Mouse (Mus musculus): ENCODE data around the gene Loxl1. TPM values are rescaled to one million over a fixed set of nuclear protein-coding genes. Genes with fewer than 3 reads are reported as not detected.
A peak's percentile ranks its signal among the peaks of the same experiment; 100 is the strongest.

Gene Loxl1
- polyA plus RNA-seq, 1 experiment from 2014 or later: 63.7 TPM

GRCm38 (mm10) chr9:58243696-58244095 lies 69.3 kb downstream of the Loxl1 start:
- 73% methylated on average over 6 of the region's 6 CpGs for WGBS

GRCm38 (mm10) chr9:58242696-58243095 lies 70.3 kb downstream of the Loxl1 start:
- Histone ChIP-seq H3K4me3 (ENCODE audit: low read depth, low read length) (no peak overlapping the region), H3K4me2 (replicated peaks; ENCODE audit: low read depth) (no peak overlapping the region), H3K36me3 (ENCODE audit: control insufficient read depth, insufficient read depth, low read length) (0 out of 2 replicates have a peak, but pooled peaks cover 2% of the 10 kb centered on the region), H3K9ac (ENCODE audit: low read length) (no peak overlapping the region), H3K9me3 (ENCODE audit: control insufficient read depth, low read length) (no peaks in the 10 kb centered on the region), H3K4me1 (replicated peaks; ENCODE audit: control insufficient read depth, insufficient read depth) (peaks cover 7% of the 10 kb centered on the region; the same call in 1 of the 2 replicates), H3K27me3 (ENCODE audit: control insufficient read depth, insufficient read depth, low read length) (no peaks in the 10 kb centered on the region), H3K27ac (replicated peaks) (peak overlapping the region; percentile 18; the same call in 1 of the 2 replicates)
- no peak for TF ChIP-seq CTCF (IDR thresholded peaks at IDR 0.05; ENCODE audit: low read depth)
- TF ChIP-seq EP300 (optimal IDR thresholded peaks at IDR 0.05): no peak
- DNase-seq (ENCODE audit: low spot score) (no peak), ATAC-seq (ENCODE audit: low FRiP score, low TSS enrichment) (no peak)
- WGBS: 67% methylated on average over 5 of the region's 5 CpGs

More at GRCm38 (mm10) chr9:58243696-58244095, 69.3 kb downstream of the Loxl1 start:
- H3K4me1 ChIP-seq (replicated peaks; ENCODE audit: control insufficient read depth, insufficient read depth): peaks cover 7% of the 10 kb centered on the region
- ATAC-seq (ENCODE audit: low FRiP score, low TSS enrichment): no peak
- TF ChIP-seq CTCF (IDR thresholded peaks at IDR 0.05; ENCODE audit: low read depth): no peak
- no peak for TF ChIP-seq EP300 (optimal IDR thresholded peaks at IDR 0.05)
- no peaks in the 10 kb centered on the region for H3K27me3 ChIP-seq (ENCODE audit: control insufficient read depth, insufficient read depth, low read length)
- H3K36me3 ChIP-seq (ENCODE audit: control insufficient read depth, insufficient read depth, low read length): 0 out of 2 replicates have a peak, but pooled peaks cover 2% of the 10 kb centered on the region
- H3K9me3 ChIP-seq (ENCODE audit: control insufficient read depth, low read length): no peaks in the 10 kb centered on the region
- no peak overlapping the region for H3K4me3 ChIP-seq (ENCODE audit: low read depth, low read length)
- DNase-seq (ENCODE audit: low spot score): no peak
- no peak overlapping the region for H3K27ac ChIP-seq (replicated peaks)
- no peak overlapping the region for H3K9ac ChIP-seq (ENCODE audit: low read length)
- H3K4me2 ChIP-seq (replicated peaks; ENCODE audit: low read depth): no peak overlapping the region

GRCm38 (mm10) chr9:58241780-58242485 lies 71.1 kb downstream of the Loxl1 start:
- Histone ChIP-seq H3K36me3 (ENCODE audit: control insufficient read depth, insufficient read depth, low read length) (0 out of 2 replicates have a peak, but pooled peaks cover 2% of the 10 kb centered on the region), H3K4me3 (ENCODE audit: low read depth, low read length) (no peak overlapping the region), H3K27ac (replicated peaks) (peak overlapping the region; percentile 56), H3K4me1 (replicated peaks; ENCODE audit: control insufficient read depth, insufficient read depth) (0 out of 2 replicates have a peak, but pooled peaks cover 2% of the 10 kb centered on the region), H3K9me3 (ENCODE audit: control insufficient read depth, low read length) (no peaks in the 10 kb centered on the region), H3K27me3 (ENCODE audit: control insufficient read depth, insufficient read depth, low read length) (no peaks in the 10 kb centered on the region), H3K9ac (ENCODE audit: low read length) (no peak overlapping the region), H3K4me2 (replicated peaks; ENCODE audit: low read depth) (no peak overlapping the region)
- DNase-seq (ENCODE audit: low spot score) (peak; percentile 84), ATAC-seq (ENCODE audit: low FRiP score, low TSS enrichment) (peak; percentile 83)
- TF ChIP-seq CTCF (IDR thresholded peaks at IDR 0.05; ENCODE audit: low read depth): no peak
- TF ChIP-seq EP300 (optimal IDR thresholded peaks at IDR 0.05): no peak
- 38% methylated on average over 9 of the region's 9 CpGs for WGBS

Other genes with a start within 250 kb of the Loxl1 start
- 0.18 and 0.56 TPM in 2 replicates for gene Stra6, start 249.4 kb downstream of the Loxl1 start, polyA plus RNA-seq (2015; fragmentation: Nextera tagmentation; extraction: Ambion mirVana)
- gene Ccdc33, start 194.4 kb downstream of the Loxl1 start, polyA plus RNA-seq (2015; fragmentation: Nextera tagmentation; extraction: Ambion mirVana): 0.18 TPM in 1 of 2 replicates, not detected in the other
- gene Islr, start 108.9 kb downstream of the Loxl1 start, polyA plus RNA-seq (2015; fragmentation: Nextera tagmentation; extraction: Ambion mirVana): 46.5 and 58.7 TPM in 2 replicates
- gene Islr2, start 108.9 kb downstream of the Loxl1 start, polyA plus RNA-seq (2015; fragmentation: Nextera tagmentation; extraction: Ambion mirVana): 0.45 and 0.69 TPM in 2 replicates
- 5.2 and 6.7 TPM in 2 replicates for gene Pml, start 63.4 kb downstream of the Loxl1 start, polyA plus RNA-seq (2015; fragmentation: Nextera tagmentation; extraction: Ambion mirVana)
- 19.9 and 20.4 TPM in 2 replicates for gene Stoml1, start 60.0 kb downstream of the Loxl1 start, polyA plus RNA-seq (2015; fragmentation: Nextera tagmentation; extraction: Ambion mirVana)
- gene Tbc1d21, start 57.3 kb upstream of the Loxl1 start, polyA plus RNA-seq (2015; fragmentation: Nextera tagmentation; extraction: Ambion mirVana): not detected in 2 replicates
- 0.58 and 0.94 TPM in 2 replicates for gene Insyn1, start 175.4 kb upstream of the Loxl1 start, polyA plus RNA-seq (2015; fragmentation: Nextera tagmentation; extraction: Ambion mirVana)
- 11.3 and 11.4 TPM in 2 replicates for gene Cd276, start 242.3 kb upstream of the Loxl1 start, polyA plus RNA-seq (2015; fragmentation: Nextera tagmentation; extraction: Ambion mirVana)